Mouse (Mus musculus) G1E (cell line): ENCODE data around the gene Eml1. TPM values are rescaled to one million over a fixed set of nuclear protein-coding genes. Genes with fewer than 3 reads are reported as not detected.
A peak's percentile ranks its signal among the peaks of the same experiment; 100 is the strongest.

Experiments
- ATAC-seq: 2 replicates; pipeline ENCODE4 v1.8.0; 2016; ENCODE audit warnings: mild to moderate bottlenecking; ENCODE audit not compliant: insufficient number of reproducible peaks, poor library complexity, low FRiP score, severe bottlenecking; ENCODE audit errors: extremely low read depth
- DNase-seq: peaks from one replicate; pipeline ENCODE4 v3.0.0; 2012; ENCODE audit warnings: low spot score
- H3K27me3 ChIP-seq: 2 replicates; pipeline ENCODE4 v1.6.1; 2012; ENCODE audit warnings: mild to moderate bottlenecking, low read length, inconsistent platforms; ENCODE audit not compliant: insufficient read depth
- H3K36me3 ChIP-seq: replicated peaks from 2 replicates; pipeline ENCODE3; 2012; ENCODE audit warnings: mild to moderate bottlenecking, inconsistent platforms
- H3K4me1 ChIP-seq: 2 replicates; pipeline ENCODE4 v1.6.1; 2012; ENCODE audit warnings: low read depth, low read length, inconsistent platforms, mixed read lengths; ENCODE audit not compliant: insufficient read depth
- H3K4me3 ChIP-seq: 2 replicates; pipeline ENCODE4 v1.5.1; 2012; ENCODE audit warnings: low read depth, mild to moderate bottlenecking, inconsistent platforms, low read length, moderate library complexity, mixed read lengths
- H3K9me3 ChIP-seq: replicated peaks from 2 replicates; pipeline ENCODE4 v1.6.1; 2012; ENCODE audit warnings: inconsistent platforms
- CTCF ChIP-seq: IDR thresholded peaks from 2 replicates; pipeline ENCODE4 v1.5.1; 2012; ENCODE audit warnings: low read depth, low read length, inconsistent platforms, mixed read lengths
- GATA1 ChIP-seq: IDR thresholded peaks from 2 replicates; pipeline ENCODE4 v1.6.1; 2012; ENCODE audit warnings: borderline replicate concordance, low read length, inconsistent platforms, mixed read lengths
- GATA2 ChIP-seq: IDR thresholded peaks from 2 replicates; pipeline ENCODE4 v1.6.1; 2012; ENCODE audit warnings: low read depth, low read length, inconsistent platforms, borderline replicate concordance
- POLR2AphosphoS5 ChIP-seq: IDR thresholded peaks from 2 replicates; pipeline ENCODE4 v1.6.1; 2012; ENCODE audit warnings: low read depth, low read length, inconsistent platforms; ENCODE audit not compliant: insufficient replicate concordance
- TAL1 ChIP-seq: conservative IDR thresholded peaks from 2 replicates; pipeline ENCODE4 v1.6.1; 2012; ENCODE audit warnings: low read depth, low read length, inconsistent platforms, mixed read lengths
- polyA plus RNA-seq: library from polyadenylated mRNA; stranded (reverse); fragments of >175 nt; gene quantifications from 2 replicates; pipeline ENCODE4 v1.2.3, GENCODE M21; 2012
- total RNA-seq, 2 experiments: library from RNA; stranded (forward) in 1 of 2; stranded (reverse) in 1 of 2; fragments of 200-1000 nt in 1 of 2; fragments of >200 nt in 1 of 2; fragmentation: Nextera tagmentation in 1 of 2; gene quantifications; 2 replicates each; pipeline ENCODE4 v1.2.3; 2014 to 2017

Eml1 gene
- total and polyA plus RNA-seq, 3 experiments = 0.05 TPM; not detected in 2

- TF ChIP-seq CTCF (no peak), GATA1 (no peak), GATA2 (no peak), POLR2AphosphoS5 (no peak), TAL1 (no peak)
- Histone ChIP-seq H3K4me1 (no peaks in the 10 kb centered on the region), H3K4me3 (peak overlapping the region; percentile 40; the same call in 1 of the 2 replicates), H3K36me3 (no peaks in the 10 kb centered on the region), H3K9me3 (peaks cover 67% of the 10 kb centered on the region), H3K27me3 (no peaks in the 10 kb centered on the region)
- ATAC-seq (no peak), DNase-seq (no peak)
Observed at GRCm38 (mm10) chr12:108422858-108423631, 52.3 kb downstream of the Eml1 start.

- no peak for DNase-seq
- Histone ChIP-seq H3K4me3 (no peak overlapping the region), H3K9me3 (peaks cover 79% of the 10 kb centered on the region), H3K27me3 (no peaks in the 10 kb centered on the region), H3K36me3 (no peaks in the 10 kb centered on the region), H3K4me1 (no peaks in the 10 kb centered on the region)
- no peak for TF ChIP-seq POLR2AphosphoS5
- no peak for TF ChIP-seq CTCF
- no peak for TF ChIP-seq GATA1
- TF ChIP-seq TAL1 = no peak
- TF ChIP-seq GATA2 = no peak
- ATAC-seq = no peak
Observed at GRCm38 (mm10) chr12:108430964-108431363, 60.2 kb downstream of the Eml1 start.

GRCm38 (mm10) chr12:108431714-108432113 is 61.0 kb downstream of the Eml1 start:
- ATAC-seq (no peak), DNase-seq (no peak)
- H3K9me3 ChIP-seq = peaks cover 83% of the 10 kb centered on the region
- H3K27me3 ChIP-seq = no peaks in the 10 kb centered on the region
- no peaks in the 10 kb centered on the region for H3K4me1 ChIP-seq
- H3K36me3 ChIP-seq = no peaks in the 10 kb centered on the region
- no peak overlapping the region for H3K4me3 ChIP-seq
- TF ChIP-seq TAL1 = no peak
- no peak for TF ChIP-seq GATA2
- TF ChIP-seq CTCF = no peak
- TF ChIP-seq GATA1 = no peak
- TF ChIP-seq POLR2AphosphoS5 = no peak

GRCm38 (mm10) chr12:108432578-108432977 is 61.8 kb downstream of the Eml1 start:
- DNase-seq (no peak), ATAC-seq (no peak)
- Histone ChIP-seq H3K27me3 (no peaks in the 10 kb centered on the region), H3K4me3 (no peak overlapping the region), H3K4me1 (no peaks in the 10 kb centered on the region), H3K9me3 (peaks cover 87% of the 10 kb centered on the region), H3K36me3 (no peaks in the 10 kb centered on the region)
- TF ChIP-seq TAL1 (no peak), POLR2AphosphoS5 (no peak), CTCF (no peak), GATA1 (no peak), GATA2 (no peak)

- Histone ChIP-seq H3K9me3 (peaks cover 87% of the 10 kb centered on the region), H3K36me3 (no peaks in the 10 kb centered on the region), H3K27me3 (no peaks in the 10 kb centered on the region), H3K4me1 (no peaks in the 10 kb centered on the region), H3K4me3 (no peak overlapping the region)
- TF ChIP-seq POLR2AphosphoS5 (no peak), CTCF (no peak), GATA1 (no peak), TAL1 (no peak), GATA2 (no peak)
- DNase-seq (no peak), ATAC-seq (no peak)
Observed at GRCm38 (mm10) chr12:108433030-108433429, 62.3 kb downstream of the Eml1 start.

GRCm38 (mm10) chr12:108433498-108433897 is 62.7 kb downstream of the Eml1 start:
- no peaks in the 10 kb centered on the region for H3K4me1 ChIP-seq
- no peak for DNase-seq
- TF ChIP-seq TAL1 = no peak
- no peak for TF ChIP-seq GATA1
- no peak for TF ChIP-seq CTCF
- TF ChIP-seq GATA2 = no peak
- TF ChIP-seq POLR2AphosphoS5 = no peak
- H3K36me3 ChIP-seq = no peaks in the 10 kb centered on the region
- H3K9me3 ChIP-seq = peaks cover 87% of the 10 kb centered on the region
- H3K27me3 ChIP-seq = no peaks in the 10 kb centered on the region
- no peak for ATAC-seq
- no peak overlapping the region for H3K4me3 ChIP-seq
